Mouse (Mus musculus): ENCODE measurements around the gene Rab40c. TPM values are rescaled to one million over a fixed set of nuclear protein-coding genes. Genes with fewer than 3 reads are reported as not detected.

The Rab40c gene
- polyA plus RNA-seq, 1 experiment from 2014 or later = 19.3 TPM

DNA sequence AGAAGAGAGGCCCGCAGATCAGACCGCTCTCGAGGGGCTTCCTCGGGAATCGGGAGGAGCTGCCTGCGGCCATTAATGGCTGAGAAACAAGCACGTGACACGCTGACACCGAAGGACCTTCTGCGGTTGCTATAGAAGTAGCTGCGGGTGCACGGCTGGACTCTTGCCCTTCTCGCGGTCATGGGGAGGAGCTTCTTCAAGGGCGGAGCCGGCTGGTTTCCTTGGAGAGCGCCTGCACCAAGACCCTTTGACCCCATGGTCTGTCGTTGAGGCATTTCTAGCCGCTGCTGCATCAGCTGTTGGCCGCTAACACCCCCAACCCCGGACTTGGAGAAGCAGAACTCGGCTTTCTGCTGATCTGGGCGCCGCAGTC is 86.2 kb downstream of the Rab40c start, which contains the start of gene Stub1:
TSS of gene Stub1 (minus strand) at position 114 of the 373 bp plus-strand sequence.
- peaks cover 45% of the 10 kb centered on the region for H3K4me1 ChIP-seq (ENCODE audit: insufficient read depth, low read depth, low read length)
- H3K27ac ChIP-seq (ENCODE audit: low read length) = peak within 1 kb of the TSS; percentile 98
- H3K36me3 ChIP-seq (ENCODE audit: insufficient read depth, low read length) = 0 out of 2 replicates have a peak, but pooled peaks cover 5% of the 10 kb centered on the region
- DNase-seq (ENCODE audit: low spot score) = peak; percentile 97
- no peak for TF ChIP-seq EP300 (IDR thresholded peaks at IDR 0.05)
- peak within 1 kb of the TSS; percentile 84 for H3K4me2 ChIP-seq (replicated peaks; ENCODE audit: low read depth, low read length)
- H3K4me3 ChIP-seq (ENCODE audit: low read depth, low read length) = peak within 1 kb of the TSS; percentile 55
- no peaks in the 10 kb centered on the region for H3K9me3 ChIP-seq (ENCODE audit: low read length)
- H3K27me3 ChIP-seq (replicated peaks; ENCODE audit: insufficient read depth, low read length) = no peaks in the 10 kb centered on the region
- peak within 1 kb of the TSS; percentile 66 for H3K9ac ChIP-seq (replicated peaks; ENCODE audit: low read depth)
- 4% methylated on average over 24 of the region's 24 CpGs for WGBS
- ATAC-seq = peak; percentile 79

DNA sequence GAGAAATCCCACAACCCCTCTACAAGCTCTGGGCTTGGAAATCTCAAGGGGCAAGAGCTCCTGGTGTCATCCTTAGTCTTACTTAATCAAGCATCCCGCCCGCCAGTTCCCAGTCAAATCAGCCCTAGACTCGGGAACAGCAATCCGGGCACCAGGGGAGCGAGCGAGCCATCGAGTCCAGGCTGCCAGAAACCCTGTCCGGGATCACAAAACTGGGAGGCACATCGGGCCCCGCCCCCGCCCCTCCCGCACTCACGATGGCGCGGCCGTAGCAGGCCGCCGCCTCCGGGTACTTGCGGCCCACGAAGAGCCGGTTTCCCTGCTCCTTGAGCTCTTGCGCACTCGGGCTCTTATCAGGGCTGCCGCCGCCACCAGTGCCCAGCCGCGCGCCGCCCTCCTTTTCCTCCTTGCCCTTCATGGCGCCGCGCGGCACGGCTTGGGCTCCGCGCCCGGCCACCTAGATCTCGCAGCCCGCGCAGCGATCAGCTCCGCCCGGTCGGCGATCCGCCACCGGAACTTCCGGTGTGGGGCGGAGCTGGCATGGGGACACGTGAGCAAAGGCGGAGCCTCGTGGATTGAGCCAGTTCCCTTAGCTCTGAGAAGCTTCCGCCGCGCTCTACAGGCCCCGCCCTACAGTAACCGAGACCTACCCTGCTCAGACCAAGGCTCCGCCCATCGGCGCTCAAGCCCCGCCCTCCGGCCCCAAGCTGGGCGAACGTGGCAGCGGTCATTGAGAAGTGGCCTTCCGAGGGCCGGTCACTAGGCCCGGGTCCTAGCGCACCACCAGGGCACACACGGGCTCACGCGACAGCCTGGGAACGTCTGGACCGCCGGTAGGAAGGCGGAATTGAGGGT is 86.9 kb downstream of the Rab40c start:
- peak overlapping the region; percentile 98 for H3K27ac ChIP-seq (ENCODE audit: low read length)
- 0 out of 2 replicates have a peak, but pooled peaks cover 5% of the 10 kb centered on the region for H3K36me3 ChIP-seq (ENCODE audit: insufficient read depth, low read length)
- peak; percentile 94 for ATAC-seq
- peak overlapping the region; percentile 84 for H3K4me2 ChIP-seq (replicated peaks; ENCODE audit: low read depth, low read length)
- peak; percentile 100 for DNase-seq (ENCODE audit: low spot score)
- WGBS = 1% methylated on average over 72 of the region's 77 CpGs
- no peaks in the 10 kb centered on the region for H3K9me3 ChIP-seq (ENCODE audit: low read length)
- H3K4me1 ChIP-seq (ENCODE audit: insufficient read depth, low read depth, low read length) = peaks cover 45% of the 10 kb centered on the region
- peak overlapping the region; percentile 55 for H3K4me3 ChIP-seq (ENCODE audit: low read depth, low read length)
- peak overlapping the region; percentile 66 for H3K9ac ChIP-seq (replicated peaks; ENCODE audit: low read depth)
- TF ChIP-seq EP300 (IDR thresholded peaks at IDR 0.05) (no peak), CTCF (IDR thresholded peaks at IDR 0.05) (peak; percentile 23; the same call in 1 of the 2 replicates)
- H3K27me3 ChIP-seq (replicated peaks; ENCODE audit: insufficient read depth, low read length) = no peaks in the 10 kb centered on the region

Other genes with a start within 250 kb of the Rab40c start
- 3.8 and 4.4 TPM in 2 replicates for gene Gng13, start 202.6 kb downstream of the Rab40c start, polyA plus RNA-seq (2015; fragmentation: Nextera tagmentation; extraction: Ambion mirVana)
- 1.6 and 2.6 TPM in 2 replicates for gene Chtf18, start 192.3 kb downstream of the Rab40c start, polyA plus RNA-seq (2015; fragmentation: Nextera tagmentation; extraction: Ambion mirVana)
- gene Rpusd1, start 192.1 kb downstream of the Rab40c start, polyA plus RNA-seq (2015; fragmentation: Nextera tagmentation; extraction: Ambion mirVana) = 15.2 and 18.1 TPM in 2 replicates
- gene Mslnl, start 183.7 kb downstream of the Rab40c start, polyA plus RNA-seq (2015; fragmentation: Nextera tagmentation; extraction: Ambion mirVana) = 1.0 and 1.9 TPM in 2 replicates
- gene Msln, start 165.3 kb downstream of the Rab40c start, polyA plus RNA-seq (2015; fragmentation: Nextera tagmentation; extraction: Ambion mirVana) = 584 and 630 TPM in 2 replicates
- 23.8 and 24.1 TPM in 2 replicates for gene Narfl, start 146.0 kb downstream of the Rab40c start, polyA plus RNA-seq (2015; fragmentation: Nextera tagmentation; extraction: Ambion mirVana)
- 42.7 and 45.4 TPM in 2 replicates for gene Haghl, start 134.1 kb downstream of the Rab40c start, polyA plus RNA-seq (2015; fragmentation: Nextera tagmentation; extraction: Ambion mirVana)
- 5.8 and 7.7 TPM in 2 replicates for gene Ccdc78, start 133.1 kb downstream of the Rab40c start, polyA plus RNA-seq (2015; fragmentation: Nextera tagmentation; extraction: Ambion mirVana)
- gene Fam173a, start 126.8 kb downstream of the Rab40c start, polyA plus RNA-seq (2015; fragmentation: Nextera tagmentation; extraction: Ambion mirVana) = 112 and 116 TPM in 2 replicates
- not detected in 2 replicates for gene AC134908.4, start 124.1 kb downstream of the Rab40c start, polyA plus RNA-seq (2015; fragmentation: Nextera tagmentation; extraction: Ambion mirVana)
- gene Metrn, start 122.6 kb downstream of the Rab40c start, polyA plus RNA-seq (2015; fragmentation: Nextera tagmentation; extraction: Ambion mirVana) = 19.1 and 20.9 TPM in 2 replicates
- gene Fbxl16, start 110.6 kb downstream of the Rab40c start, polyA plus RNA-seq (2015; fragmentation: Nextera tagmentation; extraction: Ambion mirVana) = 0.43 and 0.70 TPM in 2 replicates
- 14.9 and 15.0 TPM in 2 replicates for gene Wdr24, start 96.1 kb downstream of the Rab40c start, polyA plus RNA-seq (2015; fragmentation: Nextera tagmentation; extraction: Ambion mirVana)
- gene Jmjd8, start 90.9 kb downstream of the Rab40c start, polyA plus RNA-seq (2015; fragmentation: Nextera tagmentation; extraction: Ambion mirVana) = 27.3 and 28.0 TPM in 2 replicates
- 196 and 198 TPM in 2 replicates for gene Stub1, start 86.3 kb downstream of the Rab40c start, polyA plus RNA-seq (2015; fragmentation: Nextera tagmentation; extraction: Ambion mirVana)
- 1.4 and 1.7 TPM in 2 replicates for gene Rhbdl1, start 82.4 kb downstream of the Rab40c start, polyA plus RNA-seq (2015; fragmentation: Nextera tagmentation; extraction: Ambion mirVana)
- gene Gm20683, start 78.0 kb downstream of the Rab40c start, polyA plus RNA-seq (2015; fragmentation: Nextera tagmentation; extraction: Ambion mirVana) = 0.86 and 1.1 TPM in 2 replicates
- gene Rhot2, start 74.9 kb downstream of the Rab40c start, polyA plus RNA-seq (2015; fragmentation: Nextera tagmentation; extraction: Ambion mirVana) = 9.9 and 10.3 TPM in 2 replicates
- gene Wdr90, start 58.2 kb downstream of the Rab40c start, polyA plus RNA-seq (2015; fragmentation: Nextera tagmentation; extraction: Ambion mirVana) = 5.6 and 5.8 TPM in 2 replicates
- 16.5 and 19.5 TPM in 2 replicates for gene Mcrip2, start 51.0 kb downstream of the Rab40c start, polyA plus RNA-seq (2015; fragmentation: Nextera tagmentation; extraction: Ambion mirVana)
- 48.7 and 50.7 TPM in 2 replicates for gene Mettl26, start 44.7 kb downstream of the Rab40c start, polyA plus RNA-seq (2015; fragmentation: Nextera tagmentation; extraction: Ambion mirVana)
- 0.24 and 0.26 TPM in 2 replicates for gene Wfikkn1, start 38.9 kb downstream of the Rab40c start, polyA plus RNA-seq (2015; fragmentation: Nextera tagmentation; extraction: Ambion mirVana)
- gene Pigq, start 25.2 kb upstream of the Rab40c start, polyA plus RNA-seq (2015; fragmentation: Nextera tagmentation; extraction: Ambion mirVana) = 36.9 and 37.5 TPM in 2 replicates
- gene Nhlrc4, start 25.2 kb upstream of the Rab40c start, polyA plus RNA-seq (2015; fragmentation: Nextera tagmentation; extraction: Ambion mirVana) = 4.5 and 4.9 TPM in 2 replicates
- not detected in 2 replicates for gene A930017K11Rik, start 32.8 kb upstream of the Rab40c start, polyA plus RNA-seq (2015; fragmentation: Nextera tagmentation; extraction: Ambion mirVana)
- gene Capn15, start 66.1 kb upstream of the Rab40c start, polyA plus RNA-seq (2015; fragmentation: Nextera tagmentation; extraction: Ambion mirVana) = 12.7 and 13.9 TPM in 2 replicates
- gene Rab11fip3, start 149.8 kb upstream of the Rab40c start, polyA plus RNA-seq (2015; fragmentation: Nextera tagmentation; extraction: Ambion mirVana) = 7.2 and 9.3 TPM in 2 replicates
- 18.7 and 23.8 TPM in 2 replicates for gene Decr2, start 170.6 kb upstream of the Rab40c start, polyA plus RNA-seq (2015; fragmentation: Nextera tagmentation; extraction: Ambion mirVana)
- 8.5 and 9.2 TPM in 2 replicates for gene Nme4, start 175.9 kb upstream of the Rab40c start, polyA plus RNA-seq (2015; fragmentation: Nextera tagmentation; extraction: Ambion mirVana)
- gene Tmem8, start 193.6 kb upstream of the Rab40c start, polyA plus RNA-seq (2015; fragmentation: Nextera tagmentation; extraction: Ambion mirVana) = 7.9 and 9.1 TPM in 2 replicates
- gene Mrpl28, start 203.8 kb upstream of the Rab40c start, polyA plus RNA-seq (2015; fragmentation: Nextera tagmentation; extraction: Ambion mirVana) = 109 and 110 TPM in 2 replicates
- 10.2 and 10.5 TPM in 2 replicates for gene Axin1, start 219.0 kb upstream of the Rab40c start, polyA plus RNA-seq (2015; fragmentation: Nextera tagmentation; extraction: Ambion mirVana)

Data from lung, postnatal 0 days (tissue).